Mouse (Mus musculus): ENCODE results near the gene Sohlh1.

Gene Sohlh1

GRCm38 (mm10) chr2:25847226-25847625 is at the start of gene Sohlh1:
Sohlh1 (minus strand) TSS chr2:25847248.
- no peak for DNase-seq

GRCm38 (mm10) chr2:25892440-25892839 is 45.4 kb upstream of the Sohlh1 start:
- peak; percentile 47 to 57 for DNase-seq

GRCm38 (mm10) chr2:25888144-25888543 is 41.1 kb upstream of the Sohlh1 start:
- DNase-seq: peak in 1 of 2 experiments; percentile 52

- DNase-seq: no peak
These were observed 40.2 kb upstream of the Sohlh1 start for GRCm38 (mm10) chr2:25887226-25887625.

GRCm38 (mm10) chr2:25884756-25885155 is 37.7 kb upstream of the Sohlh1 start:
- no peak for DNase-seq

- no peak for DNase-seq
These were observed 35.2 kb upstream of the Sohlh1 start for GRCm38 (mm10) chr2:25882276-25882675.

GRCm38 (mm10) chr2:25879061-25879460 is 32.0 kb upstream of the Sohlh1 start:
- peak; percentile 29 to 43 for DNase-seq

- peak; percentile 37 to 61 for DNase-seq
These were observed 31.5 kb upstream of the Sohlh1 start for GRCm38 (mm10) chr2:25878516-25878915.

GRCm38 (mm10) chr2:25877736-25878268 is 30.8 kb upstream of the Sohlh1 start:
- DNase-seq: peak; percentile 75 to 81

- peak in 1 of 2 experiments; percentile 23 for DNase-seq
These were observed 30.2 kb upstream of the Sohlh1 start for GRCm38 (mm10) chr2:25877250-25877735.

- no peak for DNase-seq
These were observed 19.6 kb upstream of the Sohlh1 start for GRCm38 (mm10) chr2:25866656-25867055.

GRCm38 (mm10) chr2:25865412-25865811 is 18.4 kb upstream of the Sohlh1 start:
- DNase-seq: peak; percentile 62 to 72

- peak; percentile 49 to 50 for DNase-seq
These were observed 17.2 kb upstream of the Sohlh1 start for GRCm38 (mm10) chr2:25864230-25864629.

GRCm38 (mm10) chr2:25863337-25864131 is 16.5 kb upstream of the Sohlh1 start, which contains the start of gene Kcnt1:
Kcnt1 (plus strand) TSS chr2:25863734.
- peak; percentile 83 to 85 for DNase-seq

GRCm38 (mm10) chr2:25862696-25863270 is 15.7 kb upstream of the Sohlh1 start:
- peak; percentile 58 to 64 for DNase-seq

GRCm38 (mm10) chr2:25862038-25862437 is 15.0 kb upstream of the Sohlh1 start:
- peak in 1 of 2 experiments; percentile 34 for DNase-seq

- DNase-seq: no peak
These were observed 12.8 kb upstream of the Sohlh1 start for GRCm38 (mm10) chr2:25859891-25860290.

GRCm38 (mm10) chr2:25853998-25854397 is 7.0 kb upstream of the Sohlh1 start:
- DNase-seq: no peak

- peak; percentile 49 to 61 for DNase-seq
These were observed 5.6 kb upstream of the Sohlh1 start for GRCm38 (mm10) chr2:25852626-25853025.

GRCm38 (mm10) chr2:25850330-25850729 is 3.3 kb upstream of the Sohlh1 start:
- peak; percentile 72 to 84 for DNase-seq

- DNase-seq: peak; percentile 32 to 60
These were observed 532 bp downstream of the Sohlh1 start for GRCm38 (mm10) chr2:25846516-25846915.

GRCm38 (mm10) chr2:25844097-25844496 is 3.0 kb downstream of the Sohlh1 start:
- DNase-seq: no peak

- no peak for DNase-seq
These were observed 4.3 kb downstream of the Sohlh1 start for GRCm38 (mm10) chr2:25842758-25843157.

GRCm38 (mm10) chr2:25842161-25842560 is 4.9 kb downstream of the Sohlh1 start:
- DNase-seq: no peak

Measured in cerebellum, postnatal 14 days (tissue).